Mouse (Mus musculus) small intestine, adult 2 months (tissue): Measurements from ENCODE around the gene Necab3.

Experiments
- CTCF ChIP-seq: fragments of 200-500 bp; IDR thresholded peaks from 2 replicates; pipeline ENCODE4 v1.5.1; 2012; ENCODE audit warnings: low read depth, mild to moderate bottlenecking, control low read depth, inconsistent platforms, low read length, moderate library complexity, mixed read lengths; ENCODE audit not compliant: insufficient replicate concordance, insufficient read length; ENCODE audit errors: extremely low read depth
- POLR2A ChIP-seq: fragments of 200-500 bp; IDR thresholded peaks from 2 replicates; pipeline ENCODE4 v1.6.1; 2012; ENCODE audit warnings: low read depth, mild to moderate bottlenecking, control low read depth, inconsistent platforms, low read length, moderate library complexity

DNA sequence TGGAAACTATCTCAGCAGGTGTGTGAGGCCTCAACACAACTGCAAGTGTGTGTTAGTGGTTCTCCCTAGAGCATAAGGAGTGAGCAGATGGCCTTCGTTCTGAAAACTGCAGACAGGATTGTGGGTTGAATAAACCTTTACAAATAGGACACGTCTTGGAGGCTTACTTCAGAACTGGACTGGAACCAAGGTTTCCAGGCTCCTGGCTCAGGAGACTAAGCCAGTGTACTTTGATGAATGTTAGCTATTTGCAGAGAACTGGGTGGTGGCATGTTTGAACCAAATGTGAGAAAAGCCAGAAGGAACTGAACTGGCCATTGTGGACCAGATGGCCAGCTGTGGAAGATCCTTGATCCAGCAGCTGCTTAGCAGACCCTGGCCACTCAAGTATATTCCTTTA is 20.4 kb downstream of the Necab3 start:
- no peak for TF ChIP-seq CTCF
- no peak for TF ChIP-seq POLR2A
